ENCODE assay signal across 9 mouse cellular contexts in genomic region chr5:136540952-136541351, GRCm38 (mm10). TPM values are rescaled to one million over a fixed set of nuclear protein-coding genes. Genes with fewer than 3 reads are reported as not detected.
DNase-seq lines count a peak whose midpoint lies in the region; ATAC-seq lines count a peak whose summit lies in the region.
"Had no signal": no experiment of that assay in that cellular context is flagged by ENCODE, and none has a peak within 500 bp of the region (broad histone marks: within the 10 kb centered on the region; RNA-seq: fewer than 3 reads in every experiment).

No protein-coding gene starts in this region.

- H3K4me2 ChIP-seq in kidney, embryonic 15.5 days: no peak overlapping the region
- no peak overlapping the region for H3K4me2 ChIP-seq in kidney, embryonic 16.5 days (replicated peaks; ENCODE audit: low read depth, low read length)
- H3K4me2 ChIP-seq in forebrain, embryonic 13.5 days: no peak overlapping the region

- H3K27ac ChIP-seq in kidney, embryonic 15.5 days: 0 out of 2 replicates have a peak overlapping the region, but pooled peaks have one; percentile 18
- no peak overlapping the region for H3K27ac ChIP-seq in kidney, embryonic 16.5 days (ENCODE audit: low read length)
- H3K27ac ChIP-seq in forebrain, embryonic 13.5 days: no peak overlapping the region

- H3K9ac ChIP-seq in kidney, embryonic 15.5 days: no peak overlapping the region
- H3K9ac ChIP-seq in kidney, embryonic 16.5 days (replicated peaks; ENCODE audit: low read length): no peak overlapping the region
- H3K9ac ChIP-seq in forebrain, embryonic 13.5 days: no peak overlapping the region

- no peak overlapping the region for H3K4me3 ChIP-seq in kidney, embryonic 15.5 days (replicated peaks)
- no peak overlapping the region for H3K4me3 ChIP-seq in kidney, embryonic 16.5 days (ENCODE audit: low read length)
- no peak overlapping the region for H3K4me3 ChIP-seq in forebrain, embryonic 13.5 days

- H3K4me1 ChIP-seq in kidney, embryonic 15.5 days: peaks cover 56% of the 10 kb centered on the region
- peaks cover 15% of the 10 kb centered on the region for H3K4me1 ChIP-seq in kidney, embryonic 16.5 days (ENCODE audit: insufficient read depth, low read length)
- peaks cover 27% of the 10 kb centered on the region for H3K4me1 ChIP-seq in forebrain, embryonic 13.5 days

- intact Hi-C loops in left cerebral cortex, postnatal 14 days (cut with DNase I): no loop called here

- no peaks in the 10 kb centered on the region for H3K36me3 ChIP-seq in kidney, embryonic 15.5 days
- no peaks in the 10 kb centered on the region for H3K36me3 ChIP-seq in kidney, embryonic 16.5 days (ENCODE audit: insufficient read depth, low read length)
- H3K36me3 ChIP-seq in forebrain, embryonic 13.5 days (ENCODE audit: poor library complexity, severe bottlenecking): no peaks in the 10 kb centered on the region
- H3K36me3 ChIP-seq: G1E had no signal

- H3K9me3 ChIP-seq in kidney, embryonic 15.5 days (replicated peaks): no peaks in the 10 kb centered on the region
- H3K9me3 ChIP-seq in kidney, embryonic 16.5 days (ENCODE audit: low read length): no peaks in the 10 kb centered on the region
- no peaks in the 10 kb centered on the region for H3K9me3 ChIP-seq in forebrain, embryonic 13.5 days (replicated peaks)
- H3K9me3 ChIP-seq: G1E had no signal

- H3K27me3 ChIP-seq in kidney, embryonic 15.5 days: no peaks in the 10 kb centered on the region
- no peaks in the 10 kb centered on the region for H3K27me3 ChIP-seq in kidney, embryonic 16.5 days (ENCODE audit: insufficient read depth, low read length)
- H3K27me3 ChIP-seq in forebrain, embryonic 13.5 days: no peaks in the 10 kb centered on the region

- ATAC-seq in kidney, embryonic 15.5 days (replicated peaks; ENCODE audit: low FRiP score): no peak
- ATAC-seq in kidney, embryonic 16.5 days (ENCODE audit: low FRiP score, low TSS enrichment): no peak
- no peak for ATAC-seq in forebrain, embryonic 13.5 days
- ATAC-seq in activated CD4-positive, CD25-positive, alpha-beta regulatory T cell, adult 4 months: no peak

- DNase-seq in cerebellum, adult 11-12 months: peak; percentile 91
- DNase-seq in heart, adult 8-10 months (ENCODE audit: low spot score): peak; percentile 82
- peak; percentile 39 to 40 for DNase-seq in left cerebral cortex, postnatal 14 days (ENCODE audit: low spot score in 2 of 2)
- DNase-seq in right cerebral cortex, postnatal 14 days: peak; percentile 38

RNA-seq across cellular contexts. Expression of gene Cux1, which starts 26.3 kb away (rescaled TPM):
- 108 and 110 TPM in 2 replicates for polyA plus RNA-seq in kidney, embryonic 15.5 days (2015; fragmentation: Nextera tagmentation; extraction: Ambion mirVana)
- 110 and 123 TPM in 2 replicates for polyA plus RNA-seq in kidney, embryonic 16.5 days (2015; fragmentation: Nextera tagmentation; extraction: Ambion mirVana)
- 100 to 1,000 TPM in 1 of 4 experiments, 10 to 100 TPM in 3; 79.3 to 102 (median 88.5) TPM for total RNA-seq in heart, adult 8-10 months (2022)
- 100 to 1,000 TPM; 116 to 150 TPM for total RNA-seq in left cerebral cortex, postnatal 14 days (2021)
- 139 and 143 TPM in 2 replicates for polyA plus RNA-seq in forebrain, embryonic 13.5 days (2015; fragmentation: Nextera tagmentation; extraction: Ambion mirVana)
- 10 to 100 TPM; 36.1 to 46.2 TPM for polyA plus RNA-seq in activated CD4-positive, CD25-positive, alpha-beta regulatory T cell, adult 4 months (2017; shearing (Covaris generic))

Comparison
In these comparisons a context has a peak if more than half of its experiments do, and no peak if none do; other contexts are left out.
1. DNase-seq: peak in every context shown above with its lines; median percentile 91 in cerebellum, adult 11-12 months; 82 in heart, adult 8-10 months; 40 in left cerebral cortex, postnatal 14 days; 38 in right cerebral cortex, postnatal 14 days.